25 mouse cellular contexts compared by ENCODE assay signal in the genomic region with DNA sequence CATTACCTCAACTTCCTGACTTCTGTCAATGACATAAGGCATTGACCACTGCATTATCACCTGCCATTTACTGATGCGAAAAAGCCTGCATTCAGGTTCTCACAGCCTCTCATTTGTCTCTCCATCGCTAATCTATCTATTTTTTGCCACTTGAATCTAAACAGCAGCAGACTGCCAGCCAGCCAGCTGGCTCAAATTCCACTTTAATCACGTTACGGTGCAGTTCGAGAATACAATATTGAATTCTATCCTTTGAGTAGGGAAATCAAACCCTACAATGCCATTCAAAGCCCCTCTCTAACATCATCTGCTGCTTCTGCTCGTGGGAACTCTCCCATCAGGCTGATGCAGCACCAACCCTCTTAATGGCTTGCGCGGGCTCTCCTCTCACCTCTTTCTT. TPM values are rescaled to one million over a fixed set of nuclear protein-coding genes. Genes with fewer than 3 reads are reported as not detected.
A peak's percentile ranks its signal among the peaks of the same experiment; 100 is the strongest.
DNase-seq lines count a peak whose midpoint lies in the region; ATAC-seq and TF ChIP-seq lines count a peak whose summit lies in the region.
"Had no signal": no experiment of that assay in that cellular context is flagged by ENCODE, and none has a peak within 500 bp of the region (broad histone marks: within the 10 kb centered on the region; RNA-seq: fewer than 3 reads in every experiment).

No protein-coding gene starts in this region.

- WGBS in forebrain, embryonic 16.5 days: 25% methylated on average over 8 of the region's 8 CpGs
- WGBS in forebrain, embryonic 11.5 days: 64% methylated on average over 8 of the region's 8 CpGs
- 73% methylated on average over 8 of the region's 8 CpGs for WGBS in intestine, embryonic 16.5 days
- WGBS in intestine, embryonic 15.5 days: 84% methylated on average over 8 of the region's 8 CpGs
- WGBS in midbrain, embryonic 16.5 days: 34% methylated on average over 8 of the region's 8 CpGs

- TF ChIP-seq CTCF in brain, embryonic 14.5 days (IDR thresholded peaks at IDR 0.05; ENCODE audit: borderline replicate concordance, extremely low read depth, insufficient read depth, insufficient read length): no peak

- H3K9ac ChIP-seq in forebrain, embryonic 16.5 days (replicated peaks; ENCODE audit: low read depth, low read length): no peak overlapping the region
- no peak overlapping the region for H3K9ac ChIP-seq in forebrain, embryonic 11.5 days (ENCODE audit: low read length)
- H3K9ac ChIP-seq in intestine, embryonic 16.5 days (ENCODE audit: low read depth, low read length): no peak overlapping the region
- H3K9ac ChIP-seq in intestine, embryonic 15.5 days: no peak overlapping the region
- H3K9ac ChIP-seq in midbrain, embryonic 16.5 days (ENCODE audit: low read depth, low read length): no peak overlapping the region
- H3K9ac ChIP-seq: limb, embryonic 13.5 days; liver, embryonic 13.5 days; lung, embryonic 14.5 days; stomach, embryonic 15.5 days had no signal

- no peak overlapping the region for H3K27ac ChIP-seq in forebrain, embryonic 16.5 days (ENCODE audit: low read length)
- H3K27ac ChIP-seq in forebrain, embryonic 11.5 days (ENCODE audit: low read depth, low read length): no peak overlapping the region
- peak overlapping the region; percentile 37; the same call in 1 of the 2 replicates for H3K27ac ChIP-seq in intestine, embryonic 16.5 days (ENCODE audit: low read length)
- H3K27ac ChIP-seq in intestine, embryonic 15.5 days: no peak overlapping the region
- H3K27ac ChIP-seq in midbrain, embryonic 16.5 days (ENCODE audit: low read length): peak overlapping the region; percentile 31; the same call in 1 of the 2 replicates
- H3K27ac ChIP-seq: limb, embryonic 13.5 days; liver, embryonic 13.5 days; stomach, embryonic 15.5 days had no signal

- no peak for DNase-seq in forebrain, embryonic 11.5 days (ENCODE audit: low spot score)
- peak; percentile 75 for DNase-seq in brain, embryonic 14.5 days (ENCODE audit: low read depth)
- DNase-seq in right cerebral cortex, postnatal 36 days (ENCODE audit: low spot score in 2 of 2): no peak
- DNase-seq in frontal cortex, postnatal 14 days (ENCODE audit: low spot score in 2 of 2): no peak
- DNase-seq: adrenal gland, postnatal 10 days; cerebellum, adult 2 months; heart, adult 11 months; heart, postnatal 36 days; liver, embryonic 13.5 days; lung, embryonic 14.5 days; lung, postnatal 36 days; spleen, adult 18-20 months had no signal

- H3K36me3 ChIP-seq in forebrain, embryonic 16.5 days (ENCODE audit: control insufficient read depth, insufficient read depth): no peaks in the 10 kb centered on the region
- H3K36me3 ChIP-seq in forebrain, embryonic 11.5 days (ENCODE audit: control insufficient read depth, insufficient read depth, low read length): no peaks in the 10 kb centered on the region
- no peaks in the 10 kb centered on the region for H3K36me3 ChIP-seq in intestine, embryonic 16.5 days (ENCODE audit: control insufficient read depth, insufficient read depth, low read length)
- H3K36me3 ChIP-seq in intestine, embryonic 15.5 days: no peaks in the 10 kb centered on the region
- H3K36me3 ChIP-seq in midbrain, embryonic 16.5 days (ENCODE audit: control insufficient read depth, insufficient read depth, low read length): no peaks in the 10 kb centered on the region
- H3K36me3 ChIP-seq: G1E; liver, embryonic 13.5 days; stomach, embryonic 15.5 days had no signal

- H3K27me3 ChIP-seq in forebrain, embryonic 16.5 days (replicated peaks; ENCODE audit: control insufficient read depth, insufficient read depth, low read length): no peaks in the 10 kb centered on the region
- H3K27me3 ChIP-seq in forebrain, embryonic 11.5 days (ENCODE audit: control insufficient read depth, insufficient read depth, low read length): no peaks in the 10 kb centered on the region
- H3K27me3 ChIP-seq in intestine, embryonic 16.5 days (replicated peaks; ENCODE audit: control insufficient read depth, insufficient read depth, low read length): no peaks in the 10 kb centered on the region
- H3K27me3 ChIP-seq in intestine, embryonic 15.5 days (replicated peaks): no peaks in the 10 kb centered on the region
- H3K27me3 ChIP-seq in midbrain, embryonic 16.5 days (ENCODE audit: control insufficient read depth, insufficient read depth, low read depth, low read length): no peaks in the 10 kb centered on the region
- H3K27me3 ChIP-seq: limb, embryonic 13.5 days; liver, embryonic 13.5 days; stomach, embryonic 15.5 days had no signal

- H3K4me2 ChIP-seq in forebrain, embryonic 16.5 days (ENCODE audit: low read length): 0 out of 2 replicates have a peak overlapping the region, but pooled peaks have one; percentile 7
- H3K4me2 ChIP-seq in forebrain, embryonic 11.5 days (ENCODE audit: low read depth, low read length, severe bottlenecking): no peak overlapping the region
- no peak overlapping the region for H3K4me2 ChIP-seq in intestine, embryonic 16.5 days (ENCODE audit: low read depth, low read length)
- no peak overlapping the region for H3K4me2 ChIP-seq in intestine, embryonic 15.5 days (replicated peaks)
- 0 out of 2 replicates have a peak overlapping the region, but pooled peaks have one; percentile 2 for H3K4me2 ChIP-seq in midbrain, embryonic 16.5 days (ENCODE audit: low read length)
- H3K4me2 ChIP-seq: limb, embryonic 13.5 days; liver, embryonic 13.5 days; lung, embryonic 14.5 days; stomach, embryonic 15.5 days had no signal

- H3K4me1 ChIP-seq in forebrain, embryonic 16.5 days (replicated peaks; ENCODE audit: control insufficient read depth, insufficient read depth, low read length): peaks cover 24% of the 10 kb centered on the region
- H3K4me1 ChIP-seq in forebrain, embryonic 11.5 days (replicated peaks; ENCODE audit: control insufficient read depth, insufficient read depth, low read length): no peaks in the 10 kb centered on the region
- H3K4me1 ChIP-seq in intestine, embryonic 16.5 days (ENCODE audit: control insufficient read depth, insufficient read depth, low read length): peaks cover 19% of the 10 kb centered on the region
- H3K4me1 ChIP-seq in intestine, embryonic 15.5 days (replicated peaks): peaks cover 14% of the 10 kb centered on the region; the same call in 1 of the 2 replicates
- H3K4me1 ChIP-seq in midbrain, embryonic 16.5 days (ENCODE audit: control insufficient read depth, insufficient read depth, low read length): peaks cover 28% of the 10 kb centered on the region

- TF ChIP-seq POLR2A in brain, embryonic 14.5 days (IDR thresholded peaks at IDR 0.05; ENCODE audit: borderline replicate concordance, extremely low read depth, insufficient read depth, insufficient read length, poor library complexity, severe bottlenecking): no peak

- H3K9me3 ChIP-seq in forebrain, embryonic 16.5 days (ENCODE audit: control insufficient read depth, low read length): no peaks in the 10 kb centered on the region
- no peaks in the 10 kb centered on the region for H3K9me3 ChIP-seq in forebrain, embryonic 11.5 days (ENCODE audit: control insufficient read depth, low read length)
- no peaks in the 10 kb centered on the region for H3K9me3 ChIP-seq in intestine, embryonic 16.5 days (ENCODE audit: control insufficient read depth, low read length)
- no peaks in the 10 kb centered on the region for H3K9me3 ChIP-seq in intestine, embryonic 15.5 days
- no peaks in the 10 kb centered on the region for H3K9me3 ChIP-seq in midbrain, embryonic 16.5 days (replicated peaks; ENCODE audit: control insufficient read depth, low read length, poor library complexity, severe bottlenecking)
- H3K9me3 ChIP-seq: limb, embryonic 13.5 days; liver, embryonic 13.5 days; stomach, embryonic 15.5 days had no signal

- H3K4me3 ChIP-seq in forebrain, embryonic 16.5 days (replicated peaks; ENCODE audit: low read length): no peak overlapping the region
- no peak overlapping the region for H3K4me3 ChIP-seq in forebrain, embryonic 11.5 days (ENCODE audit: low read depth, low read length)
- H3K4me3 ChIP-seq in intestine, embryonic 16.5 days (ENCODE audit: low read length): no peak overlapping the region
- H3K4me3 ChIP-seq in intestine, embryonic 15.5 days (replicated peaks): no peak overlapping the region
- H3K4me3 ChIP-seq in midbrain, embryonic 16.5 days (ENCODE audit: low read depth, low read length): no peak overlapping the region
- H3K4me3 ChIP-seq: limb, embryonic 13.5 days; liver, embryonic 13.5 days; stomach, embryonic 15.5 days had no signal

- ATAC-seq in forebrain, embryonic 16.5 days: no peak
- ATAC-seq in forebrain, embryonic 11.5 days (replicated peaks; ENCODE audit: low FRiP score): no peak
- ATAC-seq in intestine, embryonic 16.5 days: no peak
- ATAC-seq in intestine, embryonic 15.5 days: no peak
- no peak for ATAC-seq in midbrain, embryonic 16.5 days
- ATAC-seq: activated CD4-positive, CD25-positive, alpha-beta regulatory T cell, adult 4 months; intestine, postnatal 0 days had no signal

RNA-seq across cellular contexts. Expression of gene Fam102b, which starts 4.3 kb away (rescaled TPM):
- polyA plus RNA-seq in forebrain, embryonic 16.5 days (2015; fragmentation: Nextera tagmentation; extraction: Ambion mirVana): 10.0 and 10.4 TPM in 2 replicates
- polyA plus RNA-seq in forebrain, embryonic 11.5 days (2014; fragmentation: Nextera tagmentation; extraction: Ambion mirVana): 10.1 and 10.7 TPM in 2 replicates
- 4.2 TPM in 2 replicates for polyA plus RNA-seq in intestine, embryonic 16.5 days (2015; fragmentation: Nextera tagmentation; extraction: Ambion mirVana)
- 10.5 and 11.8 TPM in 2 replicates for polyA plus RNA-seq in intestine, embryonic 15.5 days (2015; fragmentation: Nextera tagmentation; extraction: Ambion mirVana)
- polyA plus RNA-seq in brain, embryonic 14.5 days (2012; rRNA removed): 15.3 and 26.5 TPM in 2 replicates
- polyA plus RNA-seq in midbrain, embryonic 16.5 days (2015; fragmentation: Nextera tagmentation; extraction: Ambion mirVana): 13.4 and 14.1 TPM in 2 replicates

RNA-seq across cellular contexts. Expression of gene Slc25a54, which starts 57.2 kb away (rescaled TPM):
- not detected in 2 replicates for polyA plus RNA-seq in forebrain, embryonic 16.5 days (2015; fragmentation: Nextera tagmentation; extraction: Ambion mirVana)
- not detected in 2 replicates for polyA plus RNA-seq in forebrain, embryonic 11.5 days (2014; fragmentation: Nextera tagmentation; extraction: Ambion mirVana)
- polyA plus RNA-seq in intestine, embryonic 16.5 days (2015; fragmentation: Nextera tagmentation; extraction: Ambion mirVana): not detected in 2 replicates
- polyA plus RNA-seq in intestine, embryonic 15.5 days (2015; fragmentation: Nextera tagmentation; extraction: Ambion mirVana): not detected in 2 replicates
- polyA plus RNA-seq in brain, embryonic 14.5 days (2012; rRNA removed): not detected in 2 replicates
- not detected in 2 replicates for polyA plus RNA-seq in midbrain, embryonic 16.5 days (2015; fragmentation: Nextera tagmentation; extraction: Ambion mirVana)
- polyA plus RNA-seq: activated CD4-positive, CD25-positive, alpha-beta regulatory T cell, adult 4 months; cerebellum, adult 2 months; G1E; heart, embryonic 14.5 days; intestine, postnatal 0 days; kidney, embryonic 16.5 days; large intestine, adult 2 months; limb, embryonic 13.5 days; liver, embryonic 13.5 days; lung, embryonic 14.5 days; stomach, embryonic 15.5 days; thymus, postnatal 0 days had no signal

Comparison
In these comparisons a context has a peak if more than half of its experiments do, and no peak if none do; other contexts are left out.
1. H3K27ac ChIP-seq: peak in intestine, embryonic 16.5 days (single experiment) and midbrain, embryonic 16.5 days (single experiment); none in forebrain, embryonic 16.5 days (single experiment), forebrain, embryonic 11.5 days (single experiment) and intestine, embryonic 15.5 days (single experiment).
2. H3K4me2 ChIP-seq: peak in forebrain, embryonic 16.5 days (single experiment) and midbrain, embryonic 16.5 days (single experiment); none in forebrain, embryonic 11.5 days (single experiment), intestine, embryonic 16.5 days (single experiment) and intestine, embryonic 15.5 days (single experiment).